Mouse (Mus musculus) midbrain, postnatal 0 days (tissue): Measurements from ENCODE around the gene Arhgap35. TPM values are rescaled to one million over a fixed set of nuclear protein-coding genes. Genes with fewer than 3 reads are reported as not detected.
"Not testable (repeated sequence)": the region's sequence is repeated elsewhere in the genome, so short reads cannot be mapped to it uniquely, and the experiment has no call there.

Experiments used
- ATAC-seq: fragments of 200-750 bp; cut with Nextera tagmentation; 2 replicates; pipeline ENCODE4 v1.8.0; 2017; ENCODE audit warnings: moderate number of reproducible peaks, mild to moderate bottlenecking, moderate TSS enrichment, moderate library complexity; ENCODE audit not compliant: low FRiP score
- DNase-seq: peaks from one replicate; pipeline ENCODE4 v3.0.0-alpha.2; 2015; ENCODE audit warnings: low spot score
- H3K27ac ChIP-seq: fragments of 300-500 bp; sonication (generic); 2 replicates; pipeline ENCODE4 v1.5.1; 2014; ENCODE audit warnings: low read depth, mild to moderate bottlenecking, low read length, mixed read lengths
- H3K27me3 ChIP-seq: fragments of 300-500 bp; sonication (generic); 2 replicates; pipeline ENCODE4 v1.6.1; 2014; ENCODE audit warnings: low read length, control low read depth, mixed read lengths; ENCODE audit not compliant: insufficient read depth
- H3K36me3 ChIP-seq: fragments of 300-500 bp; sonication (generic); 2 replicates; pipeline ENCODE4 v1.6.1; 2014; ENCODE audit warnings: low read length, control low read depth, mixed read lengths; ENCODE audit not compliant: insufficient read depth
- H3K4me1 ChIP-seq: fragments of 300-500 bp; sonication (generic); 2 replicates; pipeline ENCODE4 v1.6.1; 2014; ENCODE audit warnings: mild to moderate bottlenecking, control low read depth, antibody characterized with exemption, low read length, mixed read lengths; ENCODE audit not compliant: insufficient read depth
- H3K4me2 ChIP-seq: fragments of 300-500 bp; sonication (generic); 2 replicates; pipeline ENCODE4 v1.6.1; 2014; ENCODE audit warnings: low read depth, mild to moderate bottlenecking, low read length, mixed read lengths; ENCODE audit not compliant: poor library complexity, severe bottlenecking
- H3K4me3 ChIP-seq: fragments of 300-500 bp; sonication (generic); 2 replicates; pipeline ENCODE4 v1.5.1; 2014; ENCODE audit warnings: low read depth, mild to moderate bottlenecking, low read length, moderate library complexity
- H3K9ac ChIP-seq: fragments of 300-500 bp; sonication (generic); replicated peaks from 2 replicates; pipeline ENCODE4 v1.6.1; 2014; ENCODE audit warnings: mild to moderate bottlenecking, low read length, moderate library complexity, mixed read lengths; ENCODE audit not compliant: poor library complexity, severe bottlenecking
- H3K9me3 ChIP-seq: fragments of 300-500 bp; sonication (generic); 2 replicates; pipeline ENCODE4 v1.6.1; 2016; ENCODE audit warnings: low read length, control low read depth
- CTCF ChIP-seq: IDR thresholded peaks from 2 replicates; pipeline ENCODE4 v1.5.1; 2016; ENCODE audit warnings: antibody characterized with exemption, mild to moderate bottlenecking
- WGBS: fragments of 180-500 bp; shearing (Covaris S2); extraction: QIAGEN DNeasy Blood & Tissue Kit; methylation state at CpG from one replicate; pipeline ENCODE4 v1.1.7; 2014; 5-methylcytosine and 5-hydroxymethylcytosine counted together
- polyA plus RNA-seq: library from polyadenylated mRNA; unstranded; fragments of >200 nt; fragmentation: Nextera tagmentation; extraction: Ambion mirVana; gene quantifications from 2 replicates; pipeline ENCODE4 v1.2.1, GENCODE M21; 2015
- total RNA-seq: library from RNA; depleted of rRNA; stranded (reverse); fragments of >200 nt; gene quantifications from 2 replicates; pipeline ENCODE4 v1.2.3, GENCODE M21; 2014; rRNA removed

The Arhgap35 gene
- total RNA-seq (157 and 177 TPM in 2 replicates), polyA plus RNA-seq (25.3 and 26.9 TPM in 2 replicates)

- DNase-seq (peak; percentile 100), ATAC-seq (peak; percentile 98)
- peaks cover 18% of the 10 kb centered on the region; the same call in 1 of the 2 replicates for H3K4me1 ChIP-seq
- H3K36me3 ChIP-seq, result no peaks in the 10 kb centered on the region
- peak within 1 kb of the TSS; percentile 96 for H3K4me3 ChIP-seq
- H3K27ac ChIP-seq, result peak within 1 kb of the TSS; percentile 99
- peak within 1 kb of the TSS; percentile 60 for H3K4me2 ChIP-seq
- no peaks in the 10 kb centered on the region for H3K9me3 ChIP-seq
- H3K9ac ChIP-seq, result peak within 1 kb of the TSS; percentile 99
- TF ChIP-seq CTCF, result no peak
- H3K27me3 ChIP-seq, result no peaks in the 10 kb centered on the region
- 0% methylated on average over 65 of the region's 78 CpGs for WGBS
These were observed at the start of gene Arhgap35 for GRCm38 (mm10) chr7:16614888-16615715. TSS of gene Arhgap35 (minus strand) at chr7:16614993.

- Histone ChIP-seq H3K9me3 (no peaks in the 10 kb centered on the region), H3K27ac (no peak overlapping the region), H3K27me3 (no peaks in the 10 kb centered on the region), H3K4me2 (no peak overlapping the region), H3K36me3 (no peaks in the 10 kb centered on the region), H3K9ac (no peak overlapping the region), H3K4me3 (no peak overlapping the region), H3K4me1 (no peaks in the 10 kb centered on the region)
- no peak for TF ChIP-seq CTCF
- ATAC-seq (no peak), DNase-seq (no peak)
- WGBS, result 52% methylated on average over 12 of the region's 12 CpGs
These were observed 29.5 kb upstream of the Arhgap35 start for GRCm38 (mm10) chr7:16644260-16644659.

- H3K9me3 ChIP-seq, DNase-seq, H3K27ac ChIP-seq, H3K4me2 ChIP-seq, ATAC-seq, H3K9ac ChIP-seq, H3K4me3 ChIP-seq, H3K27me3 ChIP-seq, H3K36me3 ChIP-seq, H3K4me1 ChIP-seq: not testable (repeated sequence)
- 79% methylated on average over 3 of the region's 4 CpGs for WGBS
These were observed 28.3 kb upstream of the Arhgap35 start for GRCm38 (mm10) chr7:16643106-16643505.

GRCm38 (mm10) chr7:16639028-16639427, 24.2 kb upstream of the Arhgap35 start:
- no peak for ATAC-seq
- TF ChIP-seq CTCF, result no peak
- H3K4me1 ChIP-seq, result no peaks in the 10 kb centered on the region
- 63% methylated on average over 3 of the region's 3 CpGs for WGBS
- no peak overlapping the region for H3K4me2 ChIP-seq
- peak; percentile 88 for DNase-seq
- no peaks in the 10 kb centered on the region for H3K36me3 ChIP-seq
- no peak overlapping the region for H3K27ac ChIP-seq
- H3K9ac ChIP-seq, result no peak overlapping the region
- H3K9me3 ChIP-seq, result no peaks in the 10 kb centered on the region
- H3K27me3 ChIP-seq, result no peaks in the 10 kb centered on the region
- H3K4me3 ChIP-seq, result no peak overlapping the region

- ATAC-seq, result no peak
- whole genome bisulfite sequencing, result 55% methylated on average over 3 of the region's 3 CpGs
- no peak overlapping the region for H3K4me3 ChIP-seq
- no peaks in the 10 kb centered on the region for H3K4me1 ChIP-seq
- no peaks in the 10 kb centered on the region for H3K27me3 ChIP-seq
- no peaks in the 10 kb centered on the region for H3K36me3 ChIP-seq
- H3K27ac ChIP-seq, result no peak overlapping the region
- no peak overlapping the region for H3K4me2 ChIP-seq
- H3K9me3 ChIP-seq, result no peaks in the 10 kb centered on the region
- H3K9ac ChIP-seq, result no peak overlapping the region
- TF ChIP-seq CTCF, result no peak
- DNase-seq, result no peak
These were observed 20.3 kb upstream of the Arhgap35 start for GRCm38 (mm10) chr7:16635116-16635515.

GRCm38 (mm10) chr7:16633913-16634312, 19.1 kb upstream of the Arhgap35 start:
- H3K27me3 ChIP-seq, H3K4me2 ChIP-seq, ATAC-seq, H3K9me3 ChIP-seq, H3K4me1 ChIP-seq, H3K4me3 ChIP-seq, H3K27ac ChIP-seq, H3K9ac ChIP-seq, DNase-seq, H3K36me3 ChIP-seq: not testable (repeated sequence)
- 12% methylated on average over 10 of the region's 10 CpGs for WGBS
